Mouse (Mus musculus) small intestine, adult 10 weeks (tissue): ENCODE data around the gene Zfp113. TPM values are rescaled to one million over a fixed set of nuclear protein-coding genes. Genes with fewer than 3 reads are reported as not detected.

Experiments used
- polyA plus RNA-seq: library from polyadenylated mRNA; stranded (reverse); fragments of 350-450 nt; fragmentation: Illumina TruSeq; extraction: RNeasy Lipid Tissue Mini Kit (QIAGEN cat#74804); gene quantifications from one replicate; pipeline ENCODE4 v1.2.3, GENCODE M21; 2014; ENCODE audit warnings: low replicate concordance

Gene Zfp113
- 8.9 TPM for polyA plus RNA-seq

GRCm38 (mm10) chr5:138155443-138155976, at the start of gene Zfp113:
TSS of gene Zfp113 (minus strand) at chr5:138155744.

GRCm38 (mm10) chr5:138193771-138194727, 38.5 kb upstream of the Zfp113 start, which contains the start of gene Mblac1:
TSS of gene Mblac1 (plus strand) at chr5:138194314.

GRCm38 (mm10) chr5:138186950-138187638, 31.6 kb upstream of the Zfp113 start, which contains the start of the genes Taf6 and Cnpy4:
TSS of gene Taf6 (minus strand) at chr5:138187451.
TSS of gene Cnpy4 (plus strand) at chr5:138187485.

GRCm38 (mm10) chr5:138171695-138172491, 16.3 kb upstream of the Zfp113 start, which contains the start of the genes Ap4m1 and Mcm7:
TSS of gene Ap4m1 (plus strand) at chr5:138172002.
TSS of gene Mcm7 (minus strand) at chr5:138172422.

GRCm38 (mm10) chr5:138160842-138161665, 5.5 kb upstream of the Zfp113 start, which contains the start of gene Cops6:
TSS of gene Cops6 (plus strand) at chr5:138161071.

GRCm38 (mm10) chr5:138116255-138117198, 39.0 kb downstream of the Zfp113 start, which contains the start of gene Zscan21:
TSS of gene Zscan21 (plus strand) at chr5:138116903.

Other genes starting within 250 kb of the Zfp113 start
- gene Cyp3a13, start 234.1 kb downstream of the Zfp113 start, polyA plus RNA-seq = 3,790 TPM
- 0.45 TPM for gene Gjc3, start 192.6 kb downstream of the Zfp113 start, polyA plus RNA-seq
- gene Azgp1, start 174.2 kb downstream of the Zfp113 start, polyA plus RNA-seq = 0.37 TPM
- gene Smok3a, start 134.5 kb downstream of the Zfp113 start, polyA plus RNA-seq = not detected
- gene Smok3b, start 134.3 kb downstream of the Zfp113 start, polyA plus RNA-seq = not detected
- gene Smok3c, start 102.5 kb downstream of the Zfp113 start, polyA plus RNA-seq = not detected
- 27.6 TPM for gene Zkscan1, start 70.7 kb downstream of the Zfp113 start, polyA plus RNA-seq
- gene Zscan21, start 38.8 kb downstream of the Zfp113 start, polyA plus RNA-seq = 7.8 TPM
- 35.3 TPM for gene Cops6, start 5.3 kb upstream of the Zfp113 start, polyA plus RNA-seq
- gene Ap4m1, start 16.3 kb upstream of the Zfp113 start, polyA plus RNA-seq = 4.4 TPM
- 7.4 TPM for gene Mcm7, start 16.7 kb upstream of the Zfp113 start, polyA plus RNA-seq
- gene Taf6, start 31.7 kb upstream of the Zfp113 start, polyA plus RNA-seq = 2.5 TPM
- 6.1 TPM for gene Cnpy4, start 31.7 kb upstream of the Zfp113 start, polyA plus RNA-seq
- 0.33 TPM for gene Mblac1, start 38.6 kb upstream of the Zfp113 start, polyA plus RNA-seq
- 0.30 TPM for gene Nxpe5, start 70.2 kb upstream of the Zfp113 start, polyA plus RNA-seq
- 0.71 TPM for gene Lamtor4, start 99.7 kb upstream of the Zfp113 start, polyA plus RNA-seq
- 1.8 TPM for gene BC037034, start 108.3 kb upstream of the Zfp113 start, polyA plus RNA-seq
- gene Gal3st4, start 117.1 kb upstream of the Zfp113 start, polyA plus RNA-seq = not detected
- not detected for gene Gm43720, start 124.2 kb upstream of the Zfp113 start, polyA plus RNA-seq
- 0.67 TPM for gene Gpc2, start 124.3 kb upstream of the Zfp113 start, polyA plus RNA-seq
- gene Stag3, start 124.5 kb upstream of the Zfp113 start, polyA plus RNA-seq = 0.48 TPM
- gene Pvrig, start 186.2 kb upstream of the Zfp113 start, polyA plus RNA-seq = 1.3 TPM